Mouse (Mus musculus): ENCODE data around the gene Ptprn2.

Gene Ptprn2

GRCm38 (mm10) chr12:117077664-117078063 is 592.1 kb downstream of the Ptprn2 start:
- DNase-seq: no peak

GRCm38 (mm10) chr12:117078945-117079344 is 593.4 kb downstream of the Ptprn2 start:
- DNase-seq: no peak

- no peak for DNase-seq
These were observed 594.2 kb downstream of the Ptprn2 start for GRCm38 (mm10) chr12:117079724-117080123.

GRCm38 (mm10) chr12:117083856-117084701 is 598.6 kb downstream of the Ptprn2 start:
- DNase-seq: peak; percentile 16 to 19

GRCm38 (mm10) chr12:117084702-117085409 is 599.3 kb downstream of the Ptprn2 start:
- DNase-seq: no peak

GRCm38 (mm10) chr12:117085661-117086335 is 600.3 kb downstream of the Ptprn2 start:
- peak; percentile 49 to 61 for DNase-seq

GRCm38 (mm10) chr12:117092345-117093107 is 607.0 kb downstream of the Ptprn2 start:
- DNase-seq: no peak

GRCm38 (mm10) chr12:117095941-117096340 is 610.4 kb downstream of the Ptprn2 start:
- no peak for DNase-seq

GRCm38 (mm10) chr12:117098295-117098694 is 612.8 kb downstream of the Ptprn2 start:
- DNase-seq: no peak

GRCm38 (mm10) chr12:117106696-117107095 is 621.2 kb downstream of the Ptprn2 start:
- DNase-seq: no peak

- peak; percentile 8 to 17 for DNase-seq
These were observed 621.7 kb downstream of the Ptprn2 start for GRCm38 (mm10) chr12:117107143-117107616.

- no peak for DNase-seq
These were observed 629.8 kb downstream of the Ptprn2 start for GRCm38 (mm10) chr12:117115254-117115865.

GRCm38 (mm10) chr12:117127078-117127477 is 641.6 kb downstream of the Ptprn2 start:
- no peak for DNase-seq

GRCm38 (mm10) chr12:117127485-117127884 is 642.0 kb downstream of the Ptprn2 start:
- DNase-seq: no peak

GRCm38 (mm10) chr12:117132095-117132494 is 646.6 kb downstream of the Ptprn2 start:
- no peak for DNase-seq

GRCm38 (mm10) chr12:117135205-117135604 is 649.7 kb downstream of the Ptprn2 start:
- no peak for DNase-seq

- DNase-seq: peak; percentile 17 to 24
These were observed 651.0 kb downstream of the Ptprn2 start for GRCm38 (mm10) chr12:117136472-117137010.

- peak; percentile 59 to 67 for DNase-seq
These were observed 655.4 kb downstream of the Ptprn2 start for GRCm38 (mm10) chr12:117140901-117141300.

- DNase-seq: no peak
These were observed 655.9 kb downstream of the Ptprn2 start for GRCm38 (mm10) chr12:117141394-117141793.

- no peak for DNase-seq
These were observed 663.7 kb downstream of the Ptprn2 start for GRCm38 (mm10) chr12:117149176-117149575.

GRCm38 (mm10) chr12:117150611-117151395 is 665.3 kb downstream of the Ptprn2 start:
- no peak for DNase-seq
